Mouse (Mus musculus): Measurements from ENCODE around the gene N4bp2l2. TPM values are rescaled to one million over a fixed set of nuclear protein-coding genes. Genes with fewer than 3 reads are reported as not detected.
"Not testable (repeated sequence)": the region's sequence is repeated elsewhere in the genome, so short reads cannot be mapped to it uniquely, and the experiment has no call there.

The N4bp2l2 gene
- polyA plus RNA-seq, 1 experiment from 2014 or later = 38.3 TPM

DNA sequence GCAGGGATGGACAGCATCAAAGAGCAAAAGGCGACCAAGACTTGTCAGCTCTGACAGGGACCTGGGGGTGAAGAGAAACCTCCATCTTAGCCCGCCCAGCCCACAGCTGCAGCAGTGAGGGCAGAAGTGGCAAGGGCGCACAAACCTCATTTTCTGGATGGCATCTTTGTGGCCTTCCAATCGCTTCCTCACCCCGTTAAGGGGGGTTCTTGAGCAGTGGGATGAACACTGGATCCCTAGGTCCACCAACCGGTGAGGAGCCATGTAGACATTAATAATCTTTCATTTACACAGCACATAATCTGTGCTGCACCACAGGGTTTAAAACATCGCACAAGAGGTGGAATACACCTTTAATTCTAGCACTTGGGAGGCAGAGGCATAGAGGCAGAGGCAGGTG lies 6.4 kb upstream of the N4bp2l2 start:
- Histone ChIP-seq H3K27ac (no peak overlapping the region), H3K4me2 (replicated peaks) (no peak overlapping the region), H3K27me3 (replicated peaks) (no peaks in the 10 kb centered on the region), H3K9me3 (no peaks in the 10 kb centered on the region), H3K4me1 (replicated peaks) (0 out of 2 replicates have a peak, but pooled peaks cover 4% of the 10 kb centered on the region), H3K9ac (no peak overlapping the region), H3K36me3 (no peaks in the 10 kb centered on the region), H3K4me3 (replicated peaks) (no peak overlapping the region)
- ATAC-seq = no peak
- 87% methylated on average over 7 of the region's 7 CpGs for WGBS

GRCm38 (mm10) chr5:150668731-150669130 lies 2.7 kb upstream of the N4bp2l2 start:
- ATAC-seq = no peak
- Histone ChIP-seq H3K27ac (no peak overlapping the region), H3K4me2 (replicated peaks) (no peak overlapping the region), H3K36me3 (no peaks in the 10 kb centered on the region), H3K4me3 (replicated peaks) (no peak overlapping the region), H3K9ac (no peak overlapping the region), H3K4me1 (replicated peaks) (no peaks in the 10 kb centered on the region; the same call in 1 of the 2 replicates), H3K27me3 (replicated peaks) (no peaks in the 10 kb centered on the region), H3K9me3 (no peaks in the 10 kb centered on the region)
- WGBS = 64% methylated on average over 4 of the region's 4 CpGs

DNA sequence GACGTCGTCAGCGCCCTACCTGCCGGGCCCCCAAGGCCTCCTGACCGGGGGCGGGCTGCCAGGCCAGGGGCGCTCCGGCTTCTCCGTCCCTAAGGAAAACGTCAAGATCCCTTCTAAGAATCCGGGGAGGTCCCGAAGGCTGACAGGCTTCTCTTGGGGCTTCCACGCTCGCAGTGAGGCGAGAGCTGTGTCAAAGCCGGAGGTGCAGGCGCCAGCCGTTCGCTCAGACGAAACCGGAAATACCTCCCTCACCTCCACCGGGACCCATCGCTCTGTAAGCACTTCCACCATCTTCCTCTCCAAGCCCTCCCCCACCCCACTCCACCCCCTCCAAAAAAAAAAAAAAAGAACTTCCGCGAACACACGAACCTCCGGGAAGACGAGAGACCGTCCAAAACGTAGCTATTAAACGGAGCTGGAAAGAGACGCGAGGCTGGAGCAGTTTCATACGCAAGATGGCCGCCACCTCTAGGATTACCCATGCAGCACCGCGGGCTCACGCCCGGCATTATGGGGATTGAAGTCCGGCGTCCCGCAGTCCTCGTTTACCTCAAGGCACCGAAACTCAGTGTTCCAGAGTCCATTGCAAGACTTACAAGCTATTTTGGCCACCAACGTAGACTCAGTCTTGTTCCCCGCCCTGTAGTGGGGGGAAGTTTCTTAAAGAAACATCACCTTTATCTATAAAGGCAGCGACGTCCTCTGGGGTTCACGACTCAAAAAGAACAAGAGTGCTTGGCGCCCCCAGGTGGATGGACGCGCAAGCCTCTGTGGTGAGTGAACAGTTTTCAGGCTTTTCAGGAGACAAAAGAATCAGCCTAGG lies 640 bp downstream of the N4bp2l2 start:
- peak overlapping the region; percentile 62 for H3K4me2 ChIP-seq (replicated peaks)
- ATAC-seq = peak; percentile 99
- no peaks in the 10 kb centered on the region; the same call in 1 of the 2 replicates for H3K4me1 ChIP-seq (replicated peaks)
- peaks cover 10% of the 10 kb centered on the region; the same call in 1 of the 2 replicates for H3K36me3 ChIP-seq
- WGBS = under 1% methylated on average over 52 of the region's 52 CpGs
- peak overlapping the region; percentile 97 for H3K27ac ChIP-seq
- H3K9ac ChIP-seq = peak overlapping the region; percentile 78
- no peaks in the 10 kb centered on the region for H3K27me3 ChIP-seq (replicated peaks)
- H3K9me3 ChIP-seq = no peaks in the 10 kb centered on the region
- H3K4me3 ChIP-seq (replicated peaks) = peak overlapping the region; percentile 67

DNA sequence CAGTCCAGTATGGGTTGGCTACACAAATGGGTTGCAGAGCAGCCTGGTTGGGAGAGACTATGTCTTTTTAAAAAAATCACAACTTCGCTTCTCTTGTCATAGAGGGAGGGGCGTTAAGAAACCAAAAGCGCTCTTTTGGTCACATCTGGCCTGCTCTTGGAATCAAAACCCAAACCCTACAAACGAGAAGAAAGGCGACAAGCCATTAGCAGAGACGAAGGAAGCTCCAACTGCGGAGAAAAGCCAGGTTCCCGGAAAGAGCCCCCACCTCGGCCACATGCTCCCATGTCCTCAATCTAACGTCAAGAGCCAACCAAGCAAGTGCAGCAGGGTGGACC lies 1.2 kb downstream of the N4bp2l2 start:
- Histone ChIP-seq H3K36me3 (peaks cover 10% of the 10 kb centered on the region; the same call in 1 of the 2 replicates), H3K4me2 (replicated peaks) (peak overlapping the region; percentile 62), H3K9me3 (no peaks in the 10 kb centered on the region), H3K27ac (peak overlapping the region; percentile 97), H3K4me3 (replicated peaks) (peak overlapping the region; percentile 67), H3K27me3 (replicated peaks) (no peaks in the 10 kb centered on the region), H3K4me1 (replicated peaks) (no peaks in the 10 kb centered on the region; the same call in 1 of the 2 replicates), H3K9ac (peak overlapping the region; percentile 78)
- ATAC-seq = no peak
- WGBS = 0% methylated on average over 10 of the region's 10 CpGs

- peaks cover 10% of the 10 kb centered on the region; the same call in 1 of the 2 replicates for H3K36me3 ChIP-seq
- H3K9me3 ChIP-seq; ATAC-seq; H3K27me3 ChIP-seq (replicated peaks); H3K4me3 ChIP-seq (replicated peaks); H3K27ac ChIP-seq; H3K9ac ChIP-seq; H3K4me1 ChIP-seq (replicated peaks): not testable (repeated sequence)
- H3K4me2 ChIP-seq (replicated peaks) = peak overlapping the region; percentile 23; the same call in 1 of the 2 replicates
- WGBS = 47% methylated on average over 7 of the region's 7 CpGs
These were observed 2.1 kb downstream of the N4bp2l2 start for GRCm38 (mm10) chr5:150663926-150664325.

DNA sequence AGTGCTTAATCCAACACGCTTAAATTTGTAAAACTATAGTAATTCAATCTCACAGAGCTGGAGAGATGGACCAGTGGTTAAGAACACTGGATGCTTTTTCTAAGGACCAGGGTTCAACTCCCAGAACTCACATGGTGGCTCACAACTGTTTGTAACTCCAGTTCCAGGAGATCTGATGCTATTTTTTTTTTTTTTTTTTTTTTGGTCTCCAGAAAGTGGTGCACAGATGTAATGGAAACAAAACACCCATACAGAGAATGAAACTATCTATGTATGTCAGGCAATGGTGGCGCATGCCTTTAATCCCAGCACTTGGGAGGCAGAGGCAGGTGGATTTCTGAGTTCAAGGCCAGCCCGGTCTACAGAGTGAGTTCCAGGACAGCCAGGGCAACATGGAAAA lies 5.7 kb downstream of the N4bp2l2 start:
- not testable (repeated sequence) for ATAC-seq; H3K4me1 ChIP-seq (replicated peaks); H3K9me3 ChIP-seq; H3K4me3 ChIP-seq (replicated peaks); H3K27ac ChIP-seq; H3K9ac ChIP-seq; H3K4me2 ChIP-seq (replicated peaks); H3K27me3 ChIP-seq (replicated peaks)
- WGBS = 94% methylated on average over 3 of the region's 3 CpGs
- peaks cover 10% of the 10 kb centered on the region; the same call in 1 of the 2 replicates for H3K36me3 ChIP-seq

- H3K27ac ChIP-seq; H3K4me1 ChIP-seq (replicated peaks); H3K9me3 ChIP-seq; H3K4me3 ChIP-seq (replicated peaks); H3K4me2 ChIP-seq (replicated peaks); H3K9ac ChIP-seq; H3K27me3 ChIP-seq (replicated peaks); ATAC-seq: not testable (repeated sequence)
- peaks cover 10% of the 10 kb centered on the region; the same call in 1 of the 2 replicates for H3K36me3 ChIP-seq
- 90% methylated on average over 6 of the region's 6 CpGs for WGBS
These were observed 6.6 kb downstream of the N4bp2l2 start for GRCm38 (mm10) chr5:150659425-150659824.

DNA sequence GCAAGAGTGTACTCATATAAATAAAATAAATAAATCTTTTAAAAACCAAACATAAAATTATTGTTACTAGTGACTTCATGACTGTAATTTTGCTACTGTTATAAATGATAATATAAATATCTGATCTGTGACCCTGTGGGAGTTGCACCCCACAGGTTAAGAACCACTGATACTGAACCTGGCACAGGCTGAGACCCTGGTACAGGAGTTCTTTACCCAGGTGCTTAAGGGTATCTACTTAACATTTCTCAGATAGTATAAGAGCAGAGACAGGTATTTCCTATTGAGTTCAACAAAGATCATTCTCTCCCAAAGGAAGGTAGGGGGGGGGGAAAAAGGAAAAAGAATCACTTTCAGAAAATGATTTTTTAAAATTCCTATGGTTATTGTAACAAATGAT lies 11.4 kb downstream of the N4bp2l2 start:
- Histone ChIP-seq H3K9me3 (no peaks in the 10 kb centered on the region), H3K4me2 (replicated peaks) (no peak overlapping the region), H3K27me3 (replicated peaks) (no peaks in the 10 kb centered on the region), H3K36me3 (no peaks in the 10 kb centered on the region), H3K4me3 (replicated peaks) (no peak overlapping the region), H3K4me1 (replicated peaks) (0 out of 2 replicates have a peak, but pooled peaks cover 7% of the 10 kb centered on the region), H3K9ac (no peak overlapping the region), H3K27ac (no peak overlapping the region)
- ATAC-seq = no peak

DNA sequence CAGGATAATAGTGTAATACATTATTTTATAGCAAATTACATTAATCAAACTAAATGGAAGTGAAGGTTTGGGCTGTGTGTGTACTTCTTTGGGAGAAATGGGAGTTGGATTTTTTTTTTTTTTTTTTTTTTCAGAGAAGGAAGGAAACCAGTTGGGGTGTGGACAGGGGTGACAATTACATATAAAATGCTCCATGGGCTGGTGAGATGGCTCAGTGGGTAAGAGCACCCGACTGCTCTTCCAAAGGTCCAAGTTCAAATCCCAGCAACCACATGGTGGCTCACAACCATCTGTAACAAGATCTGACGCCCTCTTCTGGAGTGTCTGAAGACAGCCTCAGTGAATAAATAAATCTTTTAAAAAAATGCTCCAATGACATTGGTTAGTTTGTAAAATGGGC lies 13.4 kb downstream of the N4bp2l2 start:
- peaks cover 4% of the 10 kb centered on the region; the same call in 1 of the 2 replicates for H3K36me3 ChIP-seq
- no peak overlapping the region for H3K4me3 ChIP-seq (replicated peaks)
- no peak overlapping the region for H3K9ac ChIP-seq
- no peak overlapping the region for H3K27ac ChIP-seq
- no peaks in the 10 kb centered on the region for H3K4me1 ChIP-seq (replicated peaks)
- 91% methylated on average over 2 of the region's 2 CpGs for WGBS
- no peak overlapping the region for H3K4me2 ChIP-seq (replicated peaks)
- H3K9me3 ChIP-seq = no peaks in the 10 kb centered on the region
- H3K27me3 ChIP-seq (replicated peaks) = no peaks in the 10 kb centered on the region
- no peak for ATAC-seq

GRCm38 (mm10) chr5:150644926-150645325 lies 21.1 kb downstream of the N4bp2l2 start:
- Histone ChIP-seq H3K4me1 (replicated peaks) (no peaks in the 10 kb centered on the region), H3K27me3 (replicated peaks) (no peaks in the 10 kb centered on the region), H3K9me3 (no peaks in the 10 kb centered on the region), H3K4me2 (replicated peaks) (no peak overlapping the region), H3K4me3 (replicated peaks) (no peak overlapping the region), H3K36me3 (peaks cover 14% of the 10 kb centered on the region), H3K9ac (no peak overlapping the region), H3K27ac (no peak overlapping the region)
- no peak for ATAC-seq
- WGBS = 93% methylated on average over 4 of the region's 4 CpGs

GRCm38 (mm10) chr5:150643390-150643789 lies 22.6 kb downstream of the N4bp2l2 start:
- peaks cover 10% of the 10 kb centered on the region for H3K36me3 ChIP-seq
- H3K27me3 ChIP-seq (replicated peaks); ATAC-seq; H3K27ac ChIP-seq; H3K4me3 ChIP-seq (replicated peaks); H3K4me1 ChIP-seq (replicated peaks); H3K9ac ChIP-seq; H3K9me3 ChIP-seq; H3K4me2 ChIP-seq (replicated peaks): not testable (repeated sequence)
- 94% methylated on average over 4 of the region's 4 CpGs for WGBS

- H3K9ac ChIP-seq = no peak overlapping the region
- no peaks in the 10 kb centered on the region for H3K9me3 ChIP-seq
- H3K27ac ChIP-seq = no peak overlapping the region
- peaks cover 9% of the 10 kb centered on the region for H3K36me3 ChIP-seq
- H3K4me1 ChIP-seq (replicated peaks) = no peaks in the 10 kb centered on the region
- H3K27me3 ChIP-seq (replicated peaks) = no peaks in the 10 kb centered on the region
- ATAC-seq = no peak
- H3K4me3 ChIP-seq (replicated peaks) = no peak overlapping the region
- 89% methylated on average over 3 of the region's 3 CpGs for WGBS
- no peak overlapping the region for H3K4me2 ChIP-seq (replicated peaks)
These were observed 24.5 kb downstream of the N4bp2l2 start for GRCm38 (mm10) chr5:150641440-150641839.

DNA sequence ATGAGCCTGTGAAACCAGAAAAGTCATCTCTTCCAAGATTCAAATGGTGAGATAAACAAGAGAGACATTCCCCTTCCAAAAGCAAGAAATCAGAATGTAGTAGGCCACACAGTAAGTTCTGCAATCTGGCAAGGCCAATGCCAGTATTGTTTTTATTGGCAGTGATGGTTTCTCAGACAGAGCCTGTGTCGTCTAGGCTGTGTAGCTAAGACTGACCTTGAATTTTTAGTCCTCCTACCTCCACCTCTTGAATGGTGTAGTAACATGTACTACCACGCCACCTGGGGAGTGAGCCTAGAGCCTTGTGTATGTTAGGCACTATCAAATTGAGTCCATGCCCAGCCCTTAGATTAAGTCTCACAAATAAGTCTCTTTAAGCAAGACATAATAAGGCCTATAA lies 36.3 kb downstream of the N4bp2l2 start:
- no peaks in the 10 kb centered on the region for H3K4me1 ChIP-seq (replicated peaks)
- no peak overlapping the region for H3K27ac ChIP-seq
- 80% methylated on average over 2 of the region's 2 CpGs for whole genome bisulfite sequencing
- H3K27me3 ChIP-seq (replicated peaks) = no peaks in the 10 kb centered on the region
- H3K9ac ChIP-seq = no peak overlapping the region
- no peak overlapping the region for H3K4me2 ChIP-seq (replicated peaks)
- H3K36me3 ChIP-seq = no peaks in the 10 kb centered on the region
- no peak for ATAC-seq
- no peak overlapping the region for H3K4me3 ChIP-seq (replicated peaks)
- no peaks in the 10 kb centered on the region for H3K9me3 ChIP-seq
